ENCODE assay signal across 23 mouse cellular contexts in genomic region chr17:78373849-78374248, GRCm38 (mm10). TPM values are rescaled to one million over a fixed set of nuclear protein-coding genes. Genes with fewer than 3 reads are reported as not detected.
DNase-seq lines count a peak whose midpoint lies in the region; ATAC-seq and TF ChIP-seq lines count a peak whose summit lies in the region.
"Had no signal": no experiment of that assay in that cellular context is flagged by ENCODE, and none has a peak within 500 bp of the region (broad histone marks: within the 10 kb centered on the region; RNA-seq: fewer than 3 reads in every experiment).

No protein-coding gene starts in this region.

- ATAC-seq in Patski, result peak; percentile 51
- peak; percentile 75 for ATAC-seq in granulocyte monocyte progenitor cell, adult 5-6 weeks (replicated peaks; ENCODE audit: poor library complexity, severe bottlenecking)
- peak; percentile 46 for ATAC-seq in megakaryocyte progenitor cell, adult 5-6 weeks (replicated peaks; ENCODE audit: poor library complexity)
- no peak for ATAC-seq in stomach, postnatal 0 days (ENCODE audit: low FRiP score, low TSS enrichment)
- ATAC-seq: CD4-positive, CD25-positive, alpha-beta regulatory T cell, adult 4 months; forebrain, embryonic 13.5 days; forebrain, postnatal 0 days; hindbrain, postnatal 0 days; inflammation-experienced regulatory T-cells, adult 6 months; intestine, embryonic 16.5 days had no signal

- in situ Hi-C loops in Patski (cut with MboI; ENCODE audit: low pct_unique_long_range_greater_than_20kb), result no loop called here

- H3K36me3 ChIP-seq in stomach, postnatal 0 days (ENCODE audit: control insufficient read depth, insufficient read depth, low read length), result peaks cover 11% of the 10 kb centered on the region

- H3K9ac ChIP-seq in stomach, postnatal 0 days (ENCODE audit: low read length), result no peak overlapping the region
- H3K9ac ChIP-seq: forebrain, embryonic 13.5 days; forebrain, postnatal 0 days; hindbrain, embryonic 14.5 days had no signal

- DNase-seq in Patski (ENCODE audit: low read depth, low spot score), result no peak
- DNase-seq in stomach, postnatal 0 days (ENCODE audit: low spot score), result no peak
- no peak for DNase-seq in cerebellum, adult 9-11 months
- no peak for DNase-seq in yolk sac, embryonic 10.5 days (ENCODE audit: low spot score)
- DNase-seq: adrenal gland, adult 2 months; adrenal gland, postnatal 14 days; cerebellum, adult 11-12 months; cerebellum, adult 8-10 months; cerebellum, postnatal 14 days; forebrain, postnatal 0 days; gastrocnemius, adult 2 months; gastrocnemius, postnatal 25 days had no signal

- no peak overlapping the region for H3K27ac ChIP-seq in stomach, postnatal 0 days (replicated peaks)
- H3K27ac ChIP-seq: forebrain, embryonic 10.5 days; forebrain, embryonic 13.5 days; hindbrain, embryonic 14.5 days; hindbrain, postnatal 0 days had no signal

- H3K4me1 ChIP-seq in stomach, postnatal 0 days (replicated peaks; ENCODE audit: control insufficient read depth, insufficient read depth), result no peaks in the 10 kb centered on the region
- H3K4me1 ChIP-seq: forebrain, embryonic 13.5 days had no signal

- 90% methylated on average over 8 of the region's 8 CpGs for WGBS in stomach, postnatal 0 days

- no peak for TF ChIP-seq CTCF in Patski (IDR thresholded peaks at IDR 0.05)
- no peak for TF ChIP-seq CTCF in stomach, postnatal 0 days (IDR thresholded peaks at IDR 0.05; ENCODE audit: low read depth)

- POLR2A ChIA-PET in Patski (lab: Charles Lee), result no interaction called here

- H3K4me3 ChIP-seq in stomach, postnatal 0 days (ENCODE audit: low read depth, low read length), result no peak overlapping the region
- H3K4me3 ChIP-seq: forebrain, embryonic 10.5 days; forebrain, embryonic 13.5 days; gastrocnemius, adult 2 months; hindbrain, embryonic 10.5 days had no signal

- H3K27me3 ChIP-seq in Patski, result no peaks in the 10 kb centered on the region
- H3K27me3 ChIP-seq in stomach, postnatal 0 days (ENCODE audit: control insufficient read depth, insufficient read depth, low read length), result no peaks in the 10 kb centered on the region
- H3K27me3 ChIP-seq: forebrain, embryonic 13.5 days had no signal

- CTCF ChIA-PET in Patski (lab: Charles Lee), result interaction anchor here (1.0 to 1.6 kb wide), 2 partner anchors 28 to 82 kb away, joined by 3 read pairs; no protein-coding TSS in a partner anchor

- H3K4me2 ChIP-seq in stomach, postnatal 0 days (replicated peaks; ENCODE audit: low read depth), result no peak overlapping the region
- H3K4me2 ChIP-seq: forebrain, embryonic 13.5 days; heart, embryonic 11.5 days; hindbrain, embryonic 14.5 days had no signal

- no peak for TF ChIP-seq EP300 in stomach, postnatal 0 days (optimal IDR thresholded peaks at IDR 0.05)

- no peaks in the 10 kb centered on the region for H3K9me3 ChIP-seq in stomach, postnatal 0 days (ENCODE audit: control insufficient read depth, low read length)
- H3K9me3 ChIP-seq: forebrain, embryonic 10.5 days; forebrain, embryonic 13.5 days; hindbrain, embryonic 10.5 days had no signal

RNA-seq across cellular contexts. Expression of gene Fez2, which starts 44.1 kb away (rescaled TPM):
- polyA plus RNA-seq in Patski (2021), result 86.4 TPM
- 5.6 and 9.2 TPM in 2 replicates for total RNA-seq in granulocyte monocyte progenitor cell, adult 5-6 weeks (2014; fragmentation: Nextera tagmentation)
- total RNA-seq in granulocyte monocyte progenitor cell, adult 5-6 weeks (2017), result 10.6 and 13.0 TPM in 2 replicates
- total RNA-seq in megakaryocyte progenitor cell, adult 5-6 weeks (2015), result 7.1 and 7.7 TPM in 2 replicates
- 12.0 and 15.7 TPM in 2 replicates for total RNA-seq in megakaryocyte progenitor cell, adult 5-6 weeks (2017)
- polyA plus RNA-seq in stomach, postnatal 0 days (2015; fragmentation: Nextera tagmentation; extraction: Ambion mirVana), result 27.2 and 28.7 TPM in 2 replicates
